Mouse (Mus musculus) gastrocnemius, postnatal 36 days (tissue): ENCODE measurements around the gene Cmss1. TPM values are rescaled to one million over a fixed set of nuclear protein-coding genes. Genes with fewer than 3 reads are reported as not detected.

Source experiments
- DNase-seq, 2 experiments: peaks; one replicate each; pipeline ENCODE4 v3.0.0; 2022
- intact Hi-C: fragments of 180-260 bp; cut with DNase I; formaldehyde crosslinking; loops from one replicate; pipeline ENCODE4 v1.15.1; 2025
- total RNA-seq, 2 experiments: library from RNA; stranded (reverse); gene quantifications; 2 replicates each; pipeline ENCODE4 v1.2.3; 2021

Gene Cmss1
- total RNA-seq, 2 experiments from 2014 or later: 32.6 to 36.6 TPM

- intact Hi-C loops: no loop called here
Measured at GRCm38 (mm10) chr16:57317127-57317526, 289.5 kb downstream of the Cmss1 start.

GRCm38 (mm10) chr16:57315026-57315425 is 291.6 kb downstream of the Cmss1 start:
- no peak for DNase-seq
- intact Hi-C loops: no loop called here

More at GRCm38 (mm10) chr16:57317127-57317526, 289.5 kb downstream of the Cmss1 start:
- no peak for DNase-seq

GRCm38 (mm10) chr16:57314236-57314635 is 292.4 kb downstream of the Cmss1 start:
- no peak for DNase-seq
- intact Hi-C loops: no loop called here

- intact Hi-C loops: no loop called here
- DNase-seq: no peak
Measured at GRCm38 (mm10) chr16:57313487-57313886, 293.2 kb downstream of the Cmss1 start.

- intact Hi-C loops: no loop called here
Measured at GRCm38 (mm10) chr16:57312130-57312529, 294.5 kb downstream of the Cmss1 start.

GRCm38 (mm10) chr16:57305463-57305862 is 301.2 kb downstream of the Cmss1 start:
- intact Hi-C loops: no loop called here
- no peak for DNase-seq

More at GRCm38 (mm10) chr16:57312130-57312529, 294.5 kb downstream of the Cmss1 start:
- no peak for DNase-seq

GRCm38 (mm10) chr16:57303716-57304115 is 302.9 kb downstream of the Cmss1 start:
- DNase-seq: no peak
- intact Hi-C loops: no loop called here

GRCm38 (mm10) chr16:57302792-57303698 is 303.6 kb downstream of the Cmss1 start:
- no peak for DNase-seq
- intact Hi-C loops: no loop called here

GRCm38 (mm10) chr16:57301512-57302115 is 305.1 kb downstream of the Cmss1 start:
- no peak for DNase-seq
- intact Hi-C loops: no loop called here

GRCm38 (mm10) chr16:57295216-57295934 is 311.3 kb downstream of the Cmss1 start:
- intact Hi-C loops: no loop called here
- no peak for DNase-seq

GRCm38 (mm10) chr16:57292765-57293164 is 313.9 kb downstream of the Cmss1 start, which contains the start of gene Tmem30c:
Gene Tmem30c, minus strand, starts transcription at chr16:57292865.
- intact Hi-C loops: no loop called here
- DNase-seq: no peak

- intact Hi-C loops: no loop called here
- no peak for DNase-seq
Measured at GRCm38 (mm10) chr16:57292296-57292695, 314.4 kb downstream of the Cmss1 start.

GRCm38 (mm10) chr16:57291696-57292095 is 315.0 kb downstream of the Cmss1 start:
- intact Hi-C loops: no loop called here
- no peak for DNase-seq

GRCm38 (mm10) chr16:57281417-57281816 is 325.2 kb downstream of the Cmss1 start:
- intact Hi-C loops: no loop called here
- DNase-seq: no peak

GRCm38 (mm10) chr16:57280221-57281217 is 326.1 kb downstream of the Cmss1 start:
- intact Hi-C loops: no loop called here
- no peak for DNase-seq

- intact Hi-C loops: no loop called here
- DNase-seq: no peak
Measured at GRCm38 (mm10) chr16:57278976-57279626, 327.6 kb downstream of the Cmss1 start.

GRCm38 (mm10) chr16:57269751-57270150 is 336.9 kb downstream of the Cmss1 start:
- intact Hi-C loops: no loop called here
- no peak for DNase-seq

- DNase-seq: no peak
- intact Hi-C loops: no loop called here
Measured at GRCm38 (mm10) chr16:57268058-57268841, 338.4 kb downstream of the Cmss1 start.
